Mouse (Mus musculus): Measurements from ENCODE around the gene Siah2. TPM values are rescaled to one million over a fixed set of nuclear protein-coding genes. Genes with fewer than 3 reads are reported as not detected.

The Siah2 gene
- polyA plus RNA-seq (2012; rRNA removed) (12.2 and 16.9 TPM in 2 replicates), polyA plus RNA-seq (2014; fragmentation: Nextera tagmentation; extraction: Ambion mirVana) (7.5 and 10.7 TPM in 2 replicates)

DNA sequence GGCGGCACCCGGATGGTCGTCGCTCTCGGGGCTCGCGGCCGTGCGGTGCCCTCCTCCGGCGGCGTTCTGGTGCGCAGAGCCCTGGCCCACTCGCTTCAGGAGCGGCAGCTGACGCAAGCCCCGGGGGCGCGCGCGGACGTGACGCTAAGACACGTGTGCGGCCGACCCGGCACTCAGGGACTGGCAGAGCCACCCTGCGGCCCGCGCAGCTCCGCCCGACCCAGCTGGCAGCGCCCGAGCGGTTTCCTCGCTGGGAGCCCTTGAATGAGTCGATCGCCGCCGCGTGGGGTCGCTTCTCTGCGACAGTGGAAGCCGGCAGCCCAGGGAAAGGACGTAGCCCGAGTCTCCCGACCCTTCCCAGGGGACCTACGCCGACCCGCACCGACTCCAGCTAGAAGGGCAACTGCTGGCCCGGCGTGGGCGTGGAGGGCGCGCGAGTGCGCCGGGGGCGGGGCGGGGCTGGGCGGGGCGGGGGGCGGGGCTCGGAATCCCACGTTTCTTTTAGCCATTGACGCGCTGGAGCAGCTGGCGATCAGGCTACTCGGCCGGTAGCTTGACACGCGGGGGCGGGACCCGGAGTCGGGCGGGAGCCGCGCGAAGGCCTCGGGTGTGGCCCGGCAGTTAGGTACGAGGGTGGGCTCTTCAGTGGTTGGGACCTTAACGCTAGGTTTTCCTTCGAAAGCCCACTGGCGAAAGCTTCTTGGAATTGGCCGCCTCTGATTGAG is at the start of gene Siah2:
Gene Siah2, minus strand, starts transcription at position 404 of the 725 bp plus-strand sequence.
- DNase-seq (ENCODE audit: low spot score) (peak; percentile 76), ATAC-seq (ENCODE audit: low FRiP score, low read depth) (peak; percentile 92)
- Histone ChIP-seq H3K27me3 (ENCODE audit: control insufficient read depth, insufficient read depth, low read length) (0 out of 2 replicates have a peak, but pooled peaks cover 3% of the 10 kb centered on the region), H3K36me3 (ENCODE audit: control insufficient read depth, insufficient read depth, low read length) (no peaks in the 10 kb centered on the region), H3K4me2 (replicated peaks; ENCODE audit: low read depth, low read length, severe bottlenecking) (peak within 1 kb of the TSS; percentile 85), H3K4me3 (replicated peaks; ENCODE audit: low read length) (peak within 1 kb of the TSS; percentile 82), H3K4me1 (ENCODE audit: control insufficient read depth, insufficient read depth, low read length) (peaks cover 25% of the 10 kb centered on the region), H3K27ac (replicated peaks; ENCODE audit: low read depth, low read length) (peak within 1 kb of the TSS; percentile 80), H3K9me3 (ENCODE audit: control insufficient read depth, low read length) (no peaks in the 10 kb centered on the region), H3K9ac (ENCODE audit: low read depth, low read length, severe bottlenecking) (peak within 1 kb of the TSS; percentile 84)
- TF ChIP-seq POLR2A (IDR thresholded peaks at IDR 0.05; ENCODE audit: borderline replicate concordance, extremely low read depth, insufficient read depth, insufficient read length), result 0 out of 2 replicates have a peak, but pooled peaks have one; percentile 13
- WGBS, result under 1% methylated on average over 52 of the region's 87 CpGs

DNA sequence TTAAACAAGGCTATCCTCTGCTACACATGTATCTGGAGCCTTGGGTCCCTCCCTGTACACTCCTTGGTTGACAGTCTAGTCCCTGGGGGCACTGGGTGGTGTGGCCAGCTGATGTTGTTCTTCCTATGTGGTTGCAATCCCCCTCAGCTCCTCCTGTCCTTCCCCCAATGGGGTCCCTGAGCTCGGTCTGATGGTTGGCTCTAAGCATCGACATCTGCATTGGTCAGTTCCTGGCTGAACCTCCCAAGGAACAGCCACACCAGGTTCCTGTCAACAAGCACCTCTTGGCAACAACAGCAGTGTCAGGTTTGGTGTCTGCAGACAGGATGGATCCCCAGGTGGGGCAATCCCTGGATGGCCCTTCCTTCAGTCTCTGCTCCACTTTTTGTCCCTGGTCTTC is 47.3 kb upstream of the Siah2 start:
- Histone ChIP-seq H3K9me3 (ENCODE audit: control insufficient read depth, low read length) (no peaks in the 10 kb centered on the region), H3K4me1 (ENCODE audit: control insufficient read depth, insufficient read depth, low read length) (no peaks in the 10 kb centered on the region), H3K4me3 (replicated peaks; ENCODE audit: low read length) (no peak overlapping the region), H3K36me3 (ENCODE audit: control insufficient read depth, insufficient read depth, low read length) (no peaks in the 10 kb centered on the region), H3K27me3 (ENCODE audit: control insufficient read depth, insufficient read depth, low read length) (no peaks in the 10 kb centered on the region), H3K9ac (ENCODE audit: low read depth, low read length, severe bottlenecking) (no peak overlapping the region), H3K4me2 (replicated peaks; ENCODE audit: low read depth, low read length, severe bottlenecking) (no peak overlapping the region), H3K27ac (replicated peaks; ENCODE audit: low read depth, low read length) (no peak overlapping the region)
- TF ChIP-seq POLR2A (IDR thresholded peaks at IDR 0.05; ENCODE audit: borderline replicate concordance, extremely low read depth, insufficient read depth, insufficient read length), result no peak
- DNase-seq (ENCODE audit: low spot score) (no peak), ATAC-seq (ENCODE audit: low FRiP score, low read depth) (no peak)
- WGBS, result 79% methylated on average over 2 of the region's 2 CpGs

DNA sequence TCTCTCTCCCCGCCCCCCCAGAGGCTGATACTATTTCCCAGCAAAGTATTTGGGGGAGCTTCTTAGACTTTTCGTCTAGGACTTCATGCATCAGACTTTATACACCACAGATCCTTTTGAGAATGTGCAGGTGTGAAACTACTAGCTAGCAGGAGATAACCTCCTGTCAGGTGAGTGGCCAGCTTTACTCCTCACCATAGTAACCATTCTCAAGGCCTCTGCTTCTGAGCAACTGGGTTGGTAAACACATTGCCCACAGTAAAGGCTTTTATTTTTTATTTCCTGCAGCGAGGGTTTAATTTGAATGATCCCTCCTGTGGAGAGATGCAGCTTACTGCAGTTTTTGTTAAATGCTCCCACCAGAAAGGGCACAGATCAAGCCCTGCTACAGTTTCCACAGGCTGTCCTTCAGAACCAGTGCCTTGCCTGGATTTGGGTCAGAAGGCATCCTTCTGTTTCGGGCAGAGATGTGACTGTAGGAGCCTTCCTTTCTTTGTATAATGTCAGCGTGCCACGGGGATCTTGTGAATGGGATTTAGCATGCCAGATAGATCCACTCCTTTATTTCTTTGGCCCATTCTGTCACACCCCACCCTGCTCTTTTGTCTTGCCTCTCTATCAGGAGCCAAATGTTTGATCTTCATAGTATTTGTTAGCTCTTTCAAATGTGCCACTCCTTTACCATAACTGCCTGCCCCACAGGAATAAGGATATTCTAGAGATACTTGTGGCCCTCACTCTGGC is 46.3 kb upstream of the Siah2 start:
- 29% methylated on average over 6 of the region's 6 CpGs for WGBS
- no peaks in the 10 kb centered on the region for H3K36me3 ChIP-seq (ENCODE audit: control insufficient read depth, insufficient read depth, low read length)

DNA sequence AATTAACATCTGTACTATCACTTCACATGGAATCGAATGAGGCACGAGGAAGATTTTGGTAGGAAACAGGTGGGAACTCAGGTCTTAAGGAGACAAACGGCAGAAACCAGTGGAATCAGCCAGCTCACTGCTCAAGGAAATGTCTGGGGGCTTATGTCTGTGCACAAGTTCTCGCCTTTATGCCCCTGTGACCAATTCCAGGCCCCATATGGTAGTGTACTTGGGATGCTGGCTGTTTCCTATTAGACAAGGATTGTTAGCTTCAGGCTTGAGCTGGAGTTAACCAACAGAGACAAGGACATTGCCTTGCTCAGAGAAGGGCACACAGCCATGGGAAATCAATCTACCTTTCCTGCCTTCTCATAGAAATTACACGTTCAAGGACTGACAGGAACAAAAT is 39.3 kb upstream of the Siah2 start:
- H3K27me3 ChIP-seq (ENCODE audit: control insufficient read depth, insufficient read depth, low read length), result no peaks in the 10 kb centered on the region
- DNase-seq (ENCODE audit: low spot score) (no peak), ATAC-seq (ENCODE audit: low FRiP score, low read depth) (peak; percentile 71)
- TF ChIP-seq POLR2A (IDR thresholded peaks at IDR 0.05; ENCODE audit: borderline replicate concordance, extremely low read depth, insufficient read depth, insufficient read length), result no peak
- H3K4me1 ChIP-seq (ENCODE audit: control insufficient read depth, insufficient read depth, low read length), result peaks cover 13% of the 10 kb centered on the region; the same call in 1 of the 2 replicates
- H3K9ac ChIP-seq (ENCODE audit: low read depth, low read length, severe bottlenecking), result no peak overlapping the region
- H3K4me3 ChIP-seq (replicated peaks; ENCODE audit: low read length), result no peak overlapping the region
- H3K9me3 ChIP-seq (ENCODE audit: control insufficient read depth, low read length), result no peaks in the 10 kb centered on the region
- H3K27ac ChIP-seq (replicated peaks; ENCODE audit: low read depth, low read length), result no peak overlapping the region
- H3K36me3 ChIP-seq (ENCODE audit: control insufficient read depth, insufficient read depth, low read length), result no peaks in the 10 kb centered on the region
- 27% methylated on average over 5 of the region's 5 CpGs for WGBS
- H3K4me2 ChIP-seq (replicated peaks; ENCODE audit: low read depth, low read length, severe bottlenecking), result no peak overlapping the region

More for the DNA sequence above, 46.3 kb upstream of the Siah2 start:
- Histone ChIP-seq H3K27me3 (ENCODE audit: control insufficient read depth, insufficient read depth, low read length) (no peaks in the 10 kb centered on the region), H3K27ac (replicated peaks; ENCODE audit: low read depth, low read length) (no peak overlapping the region), H3K4me3 (replicated peaks; ENCODE audit: low read length) (no peak overlapping the region), H3K4me2 (replicated peaks; ENCODE audit: low read depth, low read length, severe bottlenecking) (no peak overlapping the region), H3K9ac (ENCODE audit: low read depth, low read length, severe bottlenecking) (no peak overlapping the region), H3K9me3 (ENCODE audit: control insufficient read depth, low read length) (no peaks in the 10 kb centered on the region), H3K4me1 (ENCODE audit: control insufficient read depth, insufficient read depth, low read length) (no peaks in the 10 kb centered on the region)
- ATAC-seq (ENCODE audit: low FRiP score, low read depth) (no peak), DNase-seq (ENCODE audit: low spot score) (no peak)
- TF ChIP-seq POLR2A (IDR thresholded peaks at IDR 0.05; ENCODE audit: borderline replicate concordance, extremely low read depth, insufficient read depth, insufficient read length), result no peak

DNA sequence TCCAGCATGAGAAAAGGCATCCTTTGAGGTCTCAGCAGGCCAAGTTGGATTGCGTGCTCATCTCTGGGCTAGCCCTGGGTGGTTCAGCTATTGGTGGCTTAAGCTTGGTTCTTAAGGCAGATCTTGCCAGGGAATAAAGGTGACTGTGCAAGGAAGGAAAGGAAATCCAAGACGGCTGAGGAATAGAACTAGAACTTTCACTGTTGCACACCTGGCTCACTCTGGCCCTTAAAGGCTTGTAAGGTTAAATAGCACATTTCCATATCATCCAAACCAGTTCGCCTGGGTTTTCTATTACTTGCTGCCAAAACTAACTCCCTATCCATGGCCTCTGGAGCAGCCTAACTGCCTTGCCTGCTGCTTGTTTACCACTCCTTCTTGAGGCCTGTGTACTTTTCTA is 38.4 kb upstream of the Siah2 start:
- no peak overlapping the region for H3K9ac ChIP-seq (ENCODE audit: low read depth, low read length, severe bottlenecking)
- no peak overlapping the region for H3K4me2 ChIP-seq (replicated peaks; ENCODE audit: low read depth, low read length, severe bottlenecking)
- no peak overlapping the region for H3K4me3 ChIP-seq (replicated peaks; ENCODE audit: low read length)
- TF ChIP-seq POLR2A (IDR thresholded peaks at IDR 0.05; ENCODE audit: borderline replicate concordance, extremely low read depth, insufficient read depth, insufficient read length), result no peak
- DNase-seq (ENCODE audit: low spot score), result no peak
- H3K27ac ChIP-seq (replicated peaks; ENCODE audit: low read depth, low read length), result no peak overlapping the region
- H3K9me3 ChIP-seq (ENCODE audit: control insufficient read depth, low read length), result no peaks in the 10 kb centered on the region
- no peaks in the 10 kb centered on the region for H3K36me3 ChIP-seq (ENCODE audit: control insufficient read depth, insufficient read depth, low read length)
- H3K4me1 ChIP-seq (ENCODE audit: control insufficient read depth, insufficient read depth, low read length), result peaks cover 13% of the 10 kb centered on the region; the same call in 1 of the 2 replicates
- 70% methylated on average over 3 of the region's 3 CpGs for WGBS
- no peak for ATAC-seq (ENCODE audit: low FRiP score, low read depth)
- H3K27me3 ChIP-seq (ENCODE audit: control insufficient read depth, insufficient read depth, low read length), result no peaks in the 10 kb centered on the region
